Mouse (Mus musculus) gastrocnemius, adult 18-20 months (tissue): ENCODE measurements at regions not wholly inside any gene's neighbourhood (a gene's known extent, or its start where the extent isn't known, plus 50 kb on each side); places are given as distances from the start of the nearest gene placed in this dataset.

Experiments used
- DNase-seq: peaks from one replicate; pipeline ENCODE4 v3.0.0; 2021; ENCODE audit warnings: low spot score

- DNase-seq = no peak
Observed at GRCm38 (mm10) chr16:72152920-72153319, 155.2 kb upstream of the Robo1 start.

- DNase-seq = no peak
Observed at GRCm38 (mm10) chr16:72157913-72158312, 150.2 kb upstream of the Robo1 start.

GRCm38 (mm10) chr16:72159411-72159810, 148.7 kb upstream of the Robo1 start:
- no peak for DNase-seq

GRCm38 (mm10) chr16:72175727-72176126, 132.4 kb upstream of the Robo1 start:
- DNase-seq = peak; percentile 4

GRCm38 (mm10) chr16:72194320-72194719, 113.8 kb upstream of the Robo1 start:
- no peak for DNase-seq

GRCm38 (mm10) chr16:72215360-72216013, 92.6 kb upstream of the Robo1 start:
- no peak for DNase-seq

- DNase-seq = no peak
Observed at GRCm38 (mm10) chr16:72218021-72218420, 90.1 kb upstream of the Robo1 start.

- no peak for DNase-seq
Observed at GRCm38 (mm10) chr16:72221912-72222502, 86.1 kb upstream of the Robo1 start.

GRCm38 (mm10) chr16:72223860-72224259, 84.2 kb upstream of the Robo1 start:
- DNase-seq = no peak

- DNase-seq = no peak
Observed at GRCm38 (mm10) chr16:72225157-72225880, 82.8 kb upstream of the Robo1 start.

- DNase-seq = no peak
Observed at GRCm38 (mm10) chr16:72234366-72234765, 73.7 kb upstream of the Robo1 start.

- DNase-seq = no peak
Observed at GRCm38 (mm10) chr16:72239631-72240030, 68.5 kb upstream of the Robo1 start.

- no peak for DNase-seq
Observed at GRCm38 (mm10) chr16:72256388-72256787, 51.7 kb upstream of the Robo1 start.
